ENCODE assay signal across 8 mouse cellular contexts in genomic region chr10:80436276-80436675, GRCm38 (mm10). TPM values are rescaled to one million over a fixed set of nuclear protein-coding genes. Genes with fewer than 3 reads are reported as not detected.
A peak's percentile ranks its signal among the peaks of the same experiment; 100 is the strongest.
DNase-seq lines count a peak whose midpoint lies in the region; ATAC-seq and TF ChIP-seq lines count a peak whose summit lies in the region.

No protein-coding gene starts in this region.

- peak overlapping the region; percentile 42 for H3K4me2 ChIP-seq in liver, embryonic 11.5 days

- H3K4me1 ChIP-seq in cerebellum, adult 2 months (ENCODE audit: control insufficient read depth, insufficient read depth, low read length) = peaks cover 3% of the 10 kb centered on the region; the same call in 1 of the 2 replicates
- H3K4me1 ChIP-seq in liver, embryonic 11.5 days (replicated peaks; ENCODE audit: control insufficient read depth, insufficient read depth, low read length) = peaks cover 30% of the 10 kb centered on the region

- no peaks in the 10 kb centered on the region for H3K9me3 ChIP-seq in liver, embryonic 11.5 days (ENCODE audit: control insufficient read depth, low read length)

- peak overlapping the region; percentile 57; the same call in 1 of the 2 replicates for H3K9ac ChIP-seq in liver, embryonic 11.5 days (ENCODE audit: low read depth, low read length)

- no peak overlapping the region for H3K4me3 ChIP-seq in cerebellum, adult 2 months (replicated peaks; ENCODE audit: insufficient read depth, low read depth, low read length)
- H3K4me3 ChIP-seq in liver, embryonic 11.5 days (ENCODE audit: low read depth, low read length) = 0 out of 2 replicates have a peak overlapping the region, but pooled peaks have one; percentile 1

- WGBS in cerebellum, adult 2 months = 13% methylated on average over 9 of the region's 9 CpGs
- 19% methylated on average over 9 of the region's 9 CpGs for WGBS in liver, embryonic 11.5 days

- ATAC-seq in liver, embryonic 11.5 days (replicated peaks; ENCODE audit: low FRiP score) = no peak

- H3K36me3 ChIP-seq in liver, embryonic 11.5 days (ENCODE audit: control insufficient read depth, insufficient read depth, low read length) = no peaks in the 10 kb centered on the region

- no peak overlapping the region for H3K27ac ChIP-seq in cerebellum, adult 2 months (ENCODE audit: insufficient read depth, low read length)
- peak overlapping the region; percentile 28; the same call in 1 of the 2 replicates for H3K27ac ChIP-seq in liver, embryonic 11.5 days (ENCODE audit: low read depth, low read length)

- peak; percentile 59 for DNase-seq in cerebellum, adult 9-10 months
- no peak for DNase-seq in cerebellum, adult 2 months
- DNase-seq in retina, postnatal 1 day = peak; percentile 66
- no peak for DNase-seq in retina, embryonic 14.5 days (ENCODE audit: low spot score)
- DNase-seq in liver, embryonic 11.5 days (ENCODE audit: low spot score) = no peak
- peak; percentile 79 for DNase-seq in thymus, postnatal 4 days
- DNase-seq in right cerebral cortex, adult 18-20 months = no peak
- DNase-seq in layer of hippocampus, adult 9-11 months = no peak

- no peak for TF ChIP-seq POLR2A in cerebellum, adult 2 months (IDR thresholded peaks at IDR 0.05; ENCODE audit: borderline replicate concordance, insufficient read depth, low read length)

- H3K27me3 ChIP-seq in cerebellum, adult 2 months (ENCODE audit: control insufficient read depth, insufficient read depth, low read length) = no peaks in the 10 kb centered on the region
- H3K27me3 ChIP-seq in liver, embryonic 11.5 days (replicated peaks; ENCODE audit: control insufficient read depth, insufficient read depth, low read length) = no peaks in the 10 kb centered on the region

- no peak for TF ChIP-seq CTCF in cerebellum, adult 2 months (IDR thresholded peaks at IDR 0.05; ENCODE audit: borderline replicate concordance, insufficient read depth, low read depth, low read length)

RNA-seq across cellular contexts. Expression of gene Tcf3, which starts 2.8 kb away (rescaled TPM):
- 34.2 and 38.8 TPM in 2 replicates for polyA plus RNA-seq in cerebellum, adult 2 months (2012; rRNA removed)
- polyA plus RNA-seq in liver, embryonic 11.5 days (2014; fragmentation: Nextera tagmentation; extraction: Ambion mirVana) = 148 and 149 TPM in 2 replicates

RNA-seq across cellular contexts. Expression of gene Uqcr11, which starts 29.6 kb away (rescaled TPM):
- polyA plus RNA-seq in cerebellum, adult 2 months (2012; rRNA removed) = 1,410 and 1,545 TPM in 2 replicates
- polyA plus RNA-seq in liver, embryonic 11.5 days (2014; fragmentation: Nextera tagmentation; extraction: Ambion mirVana) = 835 and 866 TPM in 2 replicates

RNA-seq across cellular contexts. Expression of gene Mbd3, which starts 36.9 kb away (rescaled TPM):
- polyA plus RNA-seq in cerebellum, adult 2 months (2012; rRNA removed) = 193 and 199 TPM in 2 replicates
- 174 and 175 TPM in 2 replicates for polyA plus RNA-seq in liver, embryonic 11.5 days (2014; fragmentation: Nextera tagmentation; extraction: Ambion mirVana)

RNA-seq across cellular contexts. Expression of gene Mex3d, which starts 48.8 kb away (rescaled TPM):
- 16.1 and 16.2 TPM in 2 replicates for polyA plus RNA-seq in cerebellum, adult 2 months (2012; rRNA removed)
- polyA plus RNA-seq in liver, embryonic 11.5 days (2014; fragmentation: Nextera tagmentation; extraction: Ambion mirVana) = 2.5 and 3.7 TPM in 2 replicates

RNA-seq across cellular contexts. Expression of gene Onecut3, which starts 58.4 kb away (rescaled TPM):
- 0.36 and 0.46 TPM in 2 replicates for polyA plus RNA-seq in cerebellum, adult 2 months (2012; rRNA removed)
- 0.94 and 1.3 TPM in 2 replicates for polyA plus RNA-seq in liver, embryonic 11.5 days (2014; fragmentation: Nextera tagmentation; extraction: Ambion mirVana)

Comparison
In these comparisons a context has a peak if more than half of its experiments do, and no peak if none do; other contexts are left out.
1. DNase-seq: peak in cerebellum, adult 9-10 months (single experiment), retina, postnatal 1 day (single experiment) and thymus, postnatal 4 days (single experiment); none in cerebellum, adult 2 months (0 of 2), retina, embryonic 14.5 days (single experiment), liver, embryonic 11.5 days (single experiment), right cerebral cortex, adult 18-20 months (single experiment) and layer of hippocampus, adult 9-11 months (single experiment).